Mouse (Mus musculus) large intestine, adult 2 months (tissue): ENCODE results near the gene Neurl4. TPM values are rescaled to one million over a fixed set of nuclear protein-coding genes. Genes with fewer than 3 reads are reported as not detected.
A peak's percentile ranks its signal among the peaks of the same experiment; 100 is the strongest.
"Not testable (repeated sequence)": the region's sequence is repeated elsewhere in the genome, so short reads cannot be mapped to it uniquely, and the experiment has no call there.

Experiments
- DNase-seq: peaks from one replicate; pipeline ENCODE4 v3.0.0-alpha.2; 2012; ENCODE audit warnings: low read depth, low spot score
- WGBS: fragments of 180-500 bp; shearing (Covaris S2); methylation state at CpG from one replicate; pipeline ENCODE4 v1.1.7; 2018; 5-methylcytosine and 5-hydroxymethylcytosine counted together
- polyA plus RNA-seq: library from polyadenylated mRNA; depleted of rRNA; stranded (reverse); fragments of >200 nt; gene quantifications from 2 replicates; pipeline ENCODE4 v1.2.3, GENCODE M21; 2012; rRNA removed

Gene Neurl4
- polyA plus RNA-seq, 1 experiment: 24.4 TPM

DNA sequence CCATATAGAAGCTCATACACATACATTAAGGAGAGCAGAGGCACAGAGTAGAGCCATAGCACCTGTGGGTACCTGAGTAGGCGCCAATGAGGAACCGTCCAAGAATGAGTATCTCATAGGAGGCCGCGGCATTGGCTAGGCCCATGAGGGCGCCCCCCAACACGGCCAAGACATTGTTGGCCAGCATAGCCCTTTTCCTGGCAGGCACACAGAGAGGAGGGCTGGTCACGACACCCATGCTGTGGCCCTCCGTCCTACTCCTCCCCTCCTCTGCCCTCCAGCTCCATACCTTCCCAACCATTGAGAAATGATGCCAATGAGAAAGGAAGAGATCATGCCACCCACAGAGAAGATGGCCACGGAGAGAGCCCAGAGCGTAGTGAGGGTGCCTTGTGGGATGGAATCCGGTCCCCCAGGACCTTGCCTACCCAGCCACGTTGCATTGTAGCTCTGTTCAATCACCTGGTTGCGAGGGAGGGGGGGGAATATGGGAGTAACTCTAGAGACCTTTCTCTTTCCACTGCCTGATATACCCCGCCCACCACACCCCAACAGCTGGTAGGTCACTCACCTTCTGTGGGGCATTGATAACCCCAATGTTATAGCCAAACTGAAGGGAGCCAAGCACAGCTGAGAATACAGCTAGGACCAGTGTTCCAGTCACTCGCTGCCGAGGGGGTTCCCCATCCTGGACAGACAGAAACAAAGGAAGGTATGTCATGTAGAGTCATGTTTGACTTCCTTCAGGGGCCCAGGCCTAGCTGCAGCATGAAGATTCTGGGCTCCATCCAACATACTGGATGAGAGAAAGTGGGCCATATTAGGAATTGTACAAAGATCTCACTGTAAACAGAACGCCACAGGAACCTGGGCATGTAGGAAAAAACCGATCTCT is 45.4 kb downstream of the Neurl4 start:
- DNase-seq: no peak
- WGBS: 81% methylated on average over 18 of the region's 18 CpGs

DNA sequence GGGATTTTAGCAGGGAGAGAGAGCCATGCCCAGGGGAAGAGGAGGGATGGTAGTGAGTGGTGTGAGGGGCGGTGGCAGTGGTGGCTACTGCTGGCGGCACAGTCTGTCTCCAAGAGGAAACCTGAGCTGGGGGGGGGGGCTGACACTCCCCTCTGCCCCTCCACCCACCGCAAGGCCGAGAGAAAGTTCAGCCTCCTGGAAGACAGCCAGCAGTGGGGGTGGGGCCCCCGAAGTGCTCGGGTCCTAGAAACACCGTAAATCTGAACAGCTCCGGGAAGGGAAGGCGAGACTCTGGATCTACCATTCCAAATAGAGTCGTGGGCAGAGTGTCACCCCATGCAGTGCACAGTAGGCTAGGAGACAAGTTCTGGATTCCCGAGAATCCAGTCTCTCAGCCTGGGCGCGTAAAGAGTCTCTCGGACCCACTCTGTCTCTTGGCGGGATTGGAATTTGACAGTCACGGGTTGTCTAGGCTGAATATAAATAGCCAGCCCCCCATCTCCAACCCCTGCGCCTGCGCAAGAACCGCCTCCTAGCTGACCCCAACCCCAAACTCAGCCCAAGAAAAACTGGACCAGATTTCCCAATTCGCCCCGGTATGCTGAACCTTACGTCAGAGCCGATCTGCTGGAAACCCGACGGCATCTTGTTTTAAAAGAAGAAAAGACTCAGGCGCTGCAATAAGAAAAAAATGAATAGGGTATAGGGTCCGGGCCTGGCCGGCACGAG is 46.6 kb downstream of the Neurl4 start:
- DNase-seq: no peak
- 17% methylated on average over 29 of the region's 29 CpGs for WGBS

DNA sequence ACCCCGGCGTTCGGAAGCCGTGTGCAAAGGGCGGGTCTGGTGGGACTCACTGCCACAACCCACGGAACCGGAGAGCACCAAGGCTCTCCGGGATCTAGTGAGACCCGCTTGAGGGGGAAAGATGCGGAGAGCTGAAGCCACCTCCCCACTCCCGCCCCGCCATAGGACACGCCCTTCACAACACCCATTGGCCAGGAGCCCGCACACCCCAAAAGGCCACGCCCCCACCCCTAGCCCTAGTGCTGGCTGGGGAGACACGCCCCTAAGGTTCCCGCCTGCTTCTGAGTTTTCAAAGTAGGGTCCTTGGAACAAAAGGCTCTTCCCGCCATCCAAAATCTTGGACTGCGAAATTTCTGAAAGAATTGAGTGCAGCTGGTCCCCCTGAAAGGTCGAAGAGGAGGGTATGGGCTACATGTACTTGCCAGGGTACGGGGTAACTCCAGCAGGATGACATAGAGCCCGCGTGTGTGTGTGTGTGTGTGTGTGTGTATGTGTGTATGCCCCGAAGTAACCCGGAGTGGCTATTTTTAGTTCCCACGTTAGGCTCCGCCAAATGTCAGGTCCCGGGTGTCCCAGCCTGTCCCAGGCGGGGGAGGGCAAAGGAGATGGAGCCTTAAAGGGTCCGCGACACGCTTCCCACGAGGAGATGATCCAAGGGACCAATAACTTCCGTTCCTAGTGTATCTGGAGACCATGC is 47.3 kb downstream of the Neurl4 start, which contains the start of gene Slc2a4:
Slc2a4 (minus strand) TSS at position 123 of the 697 bp plus-strand sequence.
- WGBS: under 1% methylated on average over 34 of the region's 34 CpGs
- DNase-seq: no peak

DNA sequence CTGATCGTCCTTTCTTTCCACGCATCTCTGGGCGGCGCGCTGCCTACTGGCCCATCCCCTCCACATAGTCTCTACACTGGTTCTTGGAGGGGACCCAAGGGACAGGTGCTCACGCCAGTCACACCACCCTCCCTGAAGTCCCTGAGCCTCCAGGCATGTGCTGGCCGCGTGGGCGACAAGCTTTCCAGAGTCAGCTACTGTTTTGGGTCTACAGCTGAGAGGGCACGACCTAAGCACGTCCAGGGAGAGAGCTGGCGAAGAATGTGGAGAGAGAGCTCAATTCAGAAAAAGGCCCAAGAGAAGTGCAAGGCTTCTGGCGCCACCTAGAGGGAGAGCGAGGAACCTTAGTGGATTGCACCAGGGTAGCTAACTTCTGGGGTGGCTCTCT is 47.9 kb downstream of the Neurl4 start:
- under 1% methylated on average over 14 of the region's 14 CpGs for WGBS

DNA sequence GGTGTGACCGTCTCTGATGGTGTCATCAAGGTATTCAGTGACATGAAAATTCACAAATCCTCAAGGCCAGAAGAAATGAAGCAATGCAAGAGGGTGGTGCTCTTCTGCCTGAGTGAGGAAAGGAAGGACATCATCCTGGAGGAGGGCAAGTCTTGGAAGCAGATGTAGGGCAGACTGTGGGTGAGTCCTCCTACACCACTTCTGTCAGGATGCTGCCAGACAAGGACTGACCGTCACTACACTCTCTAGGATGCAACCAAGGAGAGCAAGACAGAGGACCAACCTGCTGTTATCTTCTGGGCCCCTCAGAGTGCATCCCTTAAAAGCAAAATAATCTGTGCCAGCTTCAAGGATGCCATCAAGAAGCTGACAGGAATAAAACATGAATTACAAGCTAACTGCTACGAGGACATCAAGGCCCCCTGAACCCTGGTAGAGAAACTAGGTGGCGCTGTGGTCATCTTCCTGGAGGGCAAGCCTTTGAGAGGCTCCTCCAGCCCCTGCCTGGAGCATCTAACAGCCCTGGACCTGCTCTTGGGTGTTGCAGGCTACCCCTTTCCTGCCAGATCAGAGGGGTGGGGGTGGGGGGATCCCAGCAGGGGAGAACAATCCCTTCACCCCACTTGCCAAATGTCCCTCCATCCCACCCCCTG is 50.1 kb downstream of the Neurl4 start:
- no peak for DNase-seq

More for the DNA sequence above, 47.9 kb downstream of the Neurl4 start:
- peak; percentile 89 for DNase-seq

DNA sequence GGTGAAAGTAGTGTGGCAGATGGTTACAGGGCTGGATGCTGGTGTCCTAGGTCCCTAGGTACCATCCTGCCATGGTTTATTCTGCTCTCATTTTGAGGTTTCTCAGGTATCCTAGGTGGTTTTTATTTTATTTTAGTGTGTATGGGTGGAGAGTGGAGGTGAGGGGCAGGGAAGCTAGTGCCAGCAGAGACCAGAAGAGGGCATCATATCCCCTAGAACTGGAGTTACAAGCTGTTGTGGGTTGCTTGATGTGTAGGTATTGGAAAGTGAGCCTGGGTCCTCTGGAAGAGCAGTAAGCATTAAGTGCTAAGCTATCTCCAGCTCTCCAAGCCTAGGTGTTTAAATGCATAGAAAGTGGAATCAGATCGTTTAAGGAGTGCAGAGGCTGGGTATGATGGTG is 51.4 kb downstream of the Neurl4 start:
- DNase-seq: no peak
- 45% methylated on average over 1 of the region's 1 CpGs for WGBS

More for the DNA sequence above, 50.1 kb downstream of the Neurl4 start:
- WGBS: 46% methylated on average over 4 of the region's 4 CpGs

DNA sequence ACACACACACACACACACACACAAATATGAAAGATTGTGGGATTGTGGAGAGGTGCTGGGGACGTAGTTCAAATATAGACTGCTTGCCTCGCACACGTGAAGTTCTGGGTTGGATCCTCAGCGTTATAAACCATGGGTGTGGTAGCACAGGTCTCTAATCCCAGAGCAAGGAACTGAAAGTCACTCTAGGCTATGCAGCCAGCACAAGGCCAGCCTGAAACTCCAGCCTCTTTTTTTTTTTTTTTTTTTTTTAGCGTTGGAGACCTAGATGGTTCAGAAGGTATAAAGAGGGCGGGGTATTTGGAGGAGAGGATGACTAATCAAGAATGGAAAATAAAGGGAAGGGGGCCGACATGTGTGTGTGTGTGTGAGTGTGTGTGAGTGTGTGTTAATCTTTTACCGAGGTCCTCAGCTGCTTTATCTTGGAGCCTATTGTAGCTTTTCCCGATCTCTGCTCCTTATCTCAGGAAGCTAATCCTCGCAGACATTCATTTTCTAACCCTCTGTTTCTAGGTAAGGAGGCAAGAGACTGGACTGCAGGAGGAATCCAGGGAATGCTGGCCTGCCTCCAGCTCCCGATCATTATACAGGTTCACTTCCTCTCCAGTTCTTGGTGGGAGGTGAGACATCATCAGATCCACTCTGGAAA is 52.5 kb downstream of the Neurl4 start:
- WGBS: 25% methylated on average over 11 of the region's 11 CpGs
- DNase-seq: no peak

DNA sequence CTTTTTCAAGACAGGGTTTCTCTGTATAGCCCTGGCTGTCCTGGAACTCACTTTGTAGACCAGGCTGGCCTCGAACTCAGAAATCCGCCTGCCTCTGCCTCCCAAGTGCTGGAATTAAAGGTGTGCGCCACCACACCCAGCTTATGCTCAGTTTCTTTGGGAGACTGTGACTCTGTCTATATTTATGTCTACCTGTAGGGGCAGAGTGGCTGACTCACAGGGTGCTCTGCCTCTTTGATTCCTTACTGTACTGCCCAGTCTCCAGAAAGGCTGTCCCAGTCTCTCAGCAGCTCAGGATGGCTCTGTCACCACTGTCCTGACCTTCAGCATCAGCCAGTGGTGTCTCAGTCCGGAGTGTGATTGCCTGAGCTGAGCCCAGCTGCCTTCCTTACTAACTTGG is 54.7 kb downstream of the Neurl4 start:
- WGBS: 69% methylated on average over 4 of the region's 4 CpGs

DNA sequence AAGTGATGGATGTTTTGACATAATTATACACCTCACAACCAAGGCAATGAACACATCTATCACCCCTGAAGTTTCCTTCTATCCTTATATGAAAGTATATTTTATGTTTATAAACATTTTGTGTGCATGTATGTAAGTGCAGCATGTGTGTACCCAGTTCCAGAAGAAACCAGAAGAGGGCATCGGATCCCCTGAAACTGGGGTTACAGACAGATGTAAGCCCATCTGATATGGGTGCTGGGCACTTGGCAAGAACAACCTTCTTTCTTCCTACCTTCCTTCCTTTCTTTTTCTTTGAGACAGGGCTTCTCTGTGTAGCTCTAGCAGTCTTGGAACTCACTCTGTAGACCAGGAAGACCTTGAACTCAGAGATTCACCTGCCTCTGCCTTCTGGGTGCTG is 55.3 kb downstream of the Neurl4 start:
- DNase-seq: no peak
- WGBS: 91% methylated on average over 1 of the region's 1 CpGs

More for the DNA sequence above, 54.7 kb downstream of the Neurl4 start:
- not testable (repeated sequence) for DNase-seq

DNA sequence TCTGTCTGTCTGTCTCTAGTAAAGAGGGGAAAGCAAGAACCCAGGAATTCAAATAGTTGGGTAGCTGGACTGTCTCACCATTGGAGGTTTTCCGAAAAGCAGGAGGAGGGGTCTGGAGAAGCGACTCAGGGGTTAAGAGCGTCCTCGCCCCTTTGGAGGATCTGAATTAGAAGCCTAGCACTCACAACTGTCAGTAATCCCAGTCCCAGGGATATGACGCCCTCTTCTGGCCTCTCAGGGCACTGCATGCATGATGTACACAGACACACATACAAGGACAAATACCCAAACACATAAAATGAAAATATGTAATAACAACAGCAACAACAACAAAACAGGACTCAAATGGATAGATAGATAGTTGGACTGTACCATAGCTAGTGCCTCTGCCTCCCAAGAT is 59.7 kb downstream of the Neurl4 start:
- WGBS: 48% methylated on average over 5 of the region's 5 CpGs
- DNase-seq: no peak

DNA sequence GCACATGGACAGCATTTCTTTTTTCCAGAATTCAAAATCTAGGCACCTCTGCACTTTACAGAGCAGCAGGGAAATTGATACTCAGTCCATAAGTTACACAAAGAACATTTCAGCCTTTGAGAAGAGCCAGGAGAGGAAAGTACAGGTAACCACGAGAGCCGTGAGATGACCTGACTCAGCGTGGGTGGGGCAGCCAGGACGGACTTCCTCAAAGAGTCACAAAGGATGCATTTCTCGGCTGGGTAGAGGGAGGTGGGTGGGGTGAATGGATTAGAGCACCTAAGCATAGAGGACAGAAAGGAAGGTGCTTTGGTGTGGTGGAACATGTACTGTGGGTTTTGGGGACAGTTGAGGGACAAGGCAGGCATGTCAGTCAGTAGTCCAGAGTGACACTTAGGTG is 61.0 kb downstream of the Neurl4 start:
- WGBS: 5% methylated on average over 5 of the region's 5 CpGs

More for the DNA sequence above, 61.0 kb downstream of the Neurl4 start:
- no peak for DNase-seq

Other genes starting within 250 kb of the Neurl4 start
- 0.18 TPM in 1 of 2 replicates, not detected in the other for gene Sox15, start 245.8 kb upstream of the Neurl4 start, polyA plus RNA-seq
- gene Mpdu1, start 238.4 kb upstream of the Neurl4 start, polyA plus RNA-seq: 147 and 171 TPM in 2 replicates
- 20.2 and 20.6 TPM in 2 replicates for gene Cd68, start 234.9 kb upstream of the Neurl4 start, polyA plus RNA-seq
- gene Eif4a1, start 228.6 kb upstream of the Neurl4 start, polyA plus RNA-seq: 354 and 356 TPM in 2 replicates
- gene Senp3, start 219.0 kb upstream of the Neurl4 start, polyA plus RNA-seq: 43.4 and 55.1 TPM in 2 replicates
- 14.4 and 16.2 TPM in 2 replicates for gene Tnfsf13, start 215.3 kb upstream of the Neurl4 start, polyA plus RNA-seq
- 13.1 and 13.8 TPM in 2 replicates for gene Tnfsf12, start 205.2 kb upstream of the Neurl4 start, polyA plus RNA-seq
- gene Tnfsfm13, start 205.0 kb upstream of the Neurl4 start, polyA plus RNA-seq: 2.3 and 2.8 TPM in 2 replicates
- gene Polr2a, start 142.4 kb upstream of the Neurl4 start, polyA plus RNA-seq: 17.5 and 33.3 TPM in 2 replicates
- gene Slc35g3, start 139.1 kb upstream of the Neurl4 start, polyA plus RNA-seq: 0.07 TPM in 1 of 2 replicates, not detected in the other
- gene Zbtb4, start 135.2 kb upstream of the Neurl4 start, polyA plus RNA-seq: 7.5 and 10.7 TPM in 2 replicates
- 7.3 and 10.3 TPM in 2 replicates for gene Chrnb1, start 105.1 kb upstream of the Neurl4 start, polyA plus RNA-seq
- 2.8 and 4.4 TPM in 2 replicates for gene Fgf11, start 99.2 kb upstream of the Neurl4 start, polyA plus RNA-seq
- 38.7 and 39.1 TPM in 2 replicates for gene Tmem102, start 95.4 kb upstream of the Neurl4 start, polyA plus RNA-seq
- gene Gm39566, start 85.8 kb upstream of the Neurl4 start, polyA plus RNA-seq: not detected in 2 replicates
- gene Spem2, start 82.6 kb upstream of the Neurl4 start, polyA plus RNA-seq: not detected in 2 replicates
- 0.12 TPM in 1 of 2 replicates, not detected in the other for gene Spem1, start 78.9 kb upstream of the Neurl4 start, polyA plus RNA-seq
- gene Nlgn2, start 63.3 kb upstream of the Neurl4 start, polyA plus RNA-seq: 5.1 and 7.0 TPM in 2 replicates
- 194 and 208 TPM in 2 replicates for gene Tmem256, start 62.6 kb upstream of the Neurl4 start, polyA plus RNA-seq
- gene Plscr3, start 54.7 kb upstream of the Neurl4 start, polyA plus RNA-seq: 31.6 and 36.1 TPM in 2 replicates
- 28.8 and 34.4 TPM in 2 replicates for gene Tnk1, start 42.3 kb upstream of the Neurl4 start, polyA plus RNA-seq
- gene Tmem95, start 23.1 kb upstream of the Neurl4 start, polyA plus RNA-seq: not detected in 2 replicates
- 1.8 and 3.0 TPM in 2 replicates for gene Kctd11, start 19.7 kb upstream of the Neurl4 start, polyA plus RNA-seq
- gene Acap1, start 5.5 kb upstream of the Neurl4 start, polyA plus RNA-seq: 16.1 and 16.4 TPM in 2 replicates
- 3.0 and 3.8 TPM in 2 replicates for gene 2810408A11Rik, start 85 bp upstream of the Neurl4 start, polyA plus RNA-seq
- 69.2 and 79.9 TPM in 2 replicates for gene Gps2, start 12.8 kb downstream of the Neurl4 start, polyA plus RNA-seq
- gene Eif5a, start 20.9 kb downstream of the Neurl4 start, polyA plus RNA-seq: 619 and 694 TPM in 2 replicates
- 14.7 and 16.5 TPM in 2 replicates for gene Ybx2, start 34.7 kb downstream of the Neurl4 start, polyA plus RNA-seq
- gene Slc2a4, start 47.1 kb downstream of the Neurl4 start, polyA plus RNA-seq: 27.4 and 27.5 TPM in 2 replicates
- gene Cldn7, start 63.7 kb downstream of the Neurl4 start, polyA plus RNA-seq: 1,377 and 1,643 TPM in 2 replicates
- 134 and 154 TPM in 2 replicates for gene Ctdnep1, start 80.1 kb downstream of the Neurl4 start, polyA plus RNA-seq
- 70.5 and 78.1 TPM in 2 replicates for gene Elp5, start 81.4 kb downstream of the Neurl4 start, polyA plus RNA-seq
- gene Gabarap, start 90.1 kb downstream of the Neurl4 start, polyA plus RNA-seq: 527 and 719 TPM in 2 replicates
- gene Phf23, start 94.7 kb downstream of the Neurl4 start, polyA plus RNA-seq: 16.3 and 17.3 TPM in 2 replicates
- 5.5 and 5.8 TPM in 2 replicates for gene Dvl2, start 99.5 kb downstream of the Neurl4 start, polyA plus RNA-seq
- 92.8 and 125 TPM in 2 replicates for gene Acadvl, start 114.3 kb downstream of the Neurl4 start, polyA plus RNA-seq
- gene Dlg4, start 115.9 kb downstream of the Neurl4 start, polyA plus RNA-seq: 5.1 and 5.9 TPM in 2 replicates
- gene Asgr1, start 153.0 kb downstream of the Neurl4 start, polyA plus RNA-seq: not detected in 2 replicates
- 0.25 and 0.32 TPM in 2 replicates for gene Asgr2, start 191.6 kb downstream of the Neurl4 start, polyA plus RNA-seq
- gene Mgl2, start 229.3 kb downstream of the Neurl4 start, polyA plus RNA-seq: 3.5 and 5.2 TPM in 2 replicates